Mouse (Mus musculus) stomach, embryonic 15.5 days (tissue): ENCODE measurements around the gene Asl. TPM values are rescaled to one million over a fixed set of nuclear protein-coding genes. Genes with fewer than 3 reads are reported as not detected.

ENCODE experiments used
- ATAC-seq: fragments of 200-750 bp; cut with Nextera tagmentation; 2 replicates; pipeline ENCODE4 v1.8.0; 2017; ENCODE audit warnings: low read depth, moderate number of reproducible peaks, moderate TSS enrichment; ENCODE audit not compliant: insufficient read depth, low FRiP score
- H3K27ac ChIP-seq: fragments of 300-500 bp; sonication (generic); 2 replicates; pipeline ENCODE4 v1.5.1; 2015; ENCODE audit warnings: mild to moderate bottlenecking, inconsistent platforms
- H3K27me3 ChIP-seq: fragments of 300-500 bp; sonication (generic); replicated peaks from 2 replicates; pipeline ENCODE4 v1.6.1; 2015; ENCODE audit warnings: inconsistent platforms
- H3K36me3 ChIP-seq: fragments of 300-500 bp; sonication (generic); 2 replicates; pipeline ENCODE4 v1.6.1; 2015; ENCODE audit warnings: inconsistent platforms
- H3K4me1 ChIP-seq: fragments of 300-500 bp; sonication (generic); 2 replicates; pipeline ENCODE4 v1.6.1; 2015; ENCODE audit warnings: inconsistent platforms
- H3K4me2 ChIP-seq: fragments of 300-500 bp; sonication (generic); 2 replicates; pipeline ENCODE4 v1.6.1; 2015; ENCODE audit warnings: mild to moderate bottlenecking, inconsistent platforms
- H3K4me3 ChIP-seq: fragments of 300-500 bp; sonication (generic); replicated peaks from 2 replicates; pipeline ENCODE4 v1.5.1; 2015; ENCODE audit warnings: inconsistent platforms
- H3K9ac ChIP-seq: fragments of 300-500 bp; sonication (generic); 2 replicates; pipeline ENCODE4 v1.6.1; 2015; ENCODE audit warnings: inconsistent platforms
- H3K9me3 ChIP-seq: fragments of 300-500 bp; sonication (generic); 2 replicates; pipeline ENCODE4 v1.6.1; 2016; ENCODE audit warnings: inconsistent platforms
- WGBS: fragments of 180-500 bp; shearing (Covaris S2); methylation state at CpG from one replicate; pipeline ENCODE4 v1.1.7; 2015; 5-methylcytosine and 5-hydroxymethylcytosine counted together
- polyA plus RNA-seq: library from polyadenylated mRNA; unstranded; fragments of >200 nt; fragmentation: Nextera tagmentation; extraction: Ambion mirVana; gene quantifications from 2 replicates; pipeline ENCODE4 v1.2.1, GENCODE M21; 2015

Asl gene
- polyA plus RNA-seq, 1 experiment from 2014 or later, result 49.1 TPM

- ATAC-seq, result no peak
- no peaks in the 10 kb centered on the region for H3K9me3 ChIP-seq
Measured at GRCm38 (mm10) chr5:129971491-129971890, 57.6 kb downstream of the Asl start.

GRCm38 (mm10) chr5:129968417-129968816 lies 60.6 kb downstream of the Asl start:
- Histone ChIP-seq H3K9ac (no peak overlapping the region), H3K4me1 (no peaks in the 10 kb centered on the region), H3K36me3 (no peaks in the 10 kb centered on the region; the same call in 1 of the 2 replicates), H3K4me3 (no peak overlapping the region), H3K9me3 (no peaks in the 10 kb centered on the region), H3K27ac (no peak overlapping the region), H3K27me3 (no peaks in the 10 kb centered on the region), H3K4me2 (no peak overlapping the region)
- 72% methylated on average over 7 of the region's 7 CpGs for WGBS
- ATAC-seq, result no peak

More at GRCm38 (mm10) chr5:129971491-129971890, 57.6 kb downstream of the Asl start:
- Histone ChIP-seq H3K9ac (no peak overlapping the region), H3K36me3 (no peaks in the 10 kb centered on the region), H3K4me1 (no peaks in the 10 kb centered on the region), H3K4me2 (no peak overlapping the region), H3K4me3 (no peak overlapping the region), H3K27me3 (no peaks in the 10 kb centered on the region), H3K27ac (no peak overlapping the region)
- 84% methylated on average over 4 of the region's 4 CpGs for WGBS

GRCm38 (mm10) chr5:129966448-129966847 lies 62.6 kb downstream of the Asl start:
- 89% methylated on average over 3 of the region's 3 CpGs for WGBS
- no peak overlapping the region for H3K27ac ChIP-seq
- H3K4me1 ChIP-seq, result no peaks in the 10 kb centered on the region
- H3K36me3 ChIP-seq, result no peaks in the 10 kb centered on the region; the same call in 1 of the 2 replicates
- no peak for ATAC-seq
- H3K27me3 ChIP-seq, result no peaks in the 10 kb centered on the region
- H3K9ac ChIP-seq, result no peak overlapping the region
- no peak overlapping the region for H3K4me2 ChIP-seq
- no peak overlapping the region for H3K4me3 ChIP-seq
- no peaks in the 10 kb centered on the region for H3K9me3 ChIP-seq

- no peak overlapping the region for H3K4me2 ChIP-seq
- WGBS, result 63% methylated on average over 4 of the region's 4 CpGs
- H3K4me1 ChIP-seq, result no peaks in the 10 kb centered on the region
- H3K27ac ChIP-seq, result no peak overlapping the region
- H3K9me3 ChIP-seq, result no peaks in the 10 kb centered on the region
- H3K9ac ChIP-seq, result no peak overlapping the region
- no peaks in the 10 kb centered on the region for H3K27me3 ChIP-seq
- H3K4me3 ChIP-seq, result no peak overlapping the region
- H3K36me3 ChIP-seq, result peaks cover 2% of the 10 kb centered on the region; the same call in 1 of the 2 replicates
- no peak for ATAC-seq
Measured at GRCm38 (mm10) chr5:129963224-129963623, 65.8 kb downstream of the Asl start.

Other genes starting within 250 kb of the Asl start
- 45.9 and 46.1 TPM in 2 replicates for gene Psph, start 241.8 kb downstream of the Asl start, polyA plus RNA-seq
- 40.1 and 44.1 TPM in 2 replicates for gene Sumf2, start 182.3 kb downstream of the Asl start, polyA plus RNA-seq
- 880 and 948 TPM in 2 replicates for gene Chchd2, start 141.8 kb downstream of the Asl start, polyA plus RNA-seq
- 3.1 and 3.5 TPM in 2 replicates for gene Zbed5, start 133.5 kb downstream of the Asl start, polyA plus RNA-seq
- gene Phkg1, start 130.7 kb downstream of the Asl start, polyA plus RNA-seq, result 0.09 and 0.10 TPM in 2 replicates
- gene Nupr1l, start 120.7 kb downstream of the Asl start, polyA plus RNA-seq, result 2.7 and 3.2 TPM in 2 replicates
- 24.5 and 28.0 TPM in 2 replicates for gene Vkorc1l1, start 87.3 kb downstream of the Asl start, polyA plus RNA-seq
- 68.3 and 76.5 TPM in 2 replicates for gene Gusb, start 26.2 kb downstream of the Asl start, polyA plus RNA-seq
- 31.6 and 33.1 TPM in 2 replicates for gene Crcp, start within 50 bp of the Asl start, polyA plus RNA-seq
- gene Tpst1, start 44.1 kb upstream of the Asl start, polyA plus RNA-seq, result 70.1 and 77.3 TPM in 2 replicates
- gene Kctd7, start 115.6 kb upstream of the Asl start, polyA plus RNA-seq, result 4.8 and 5.4 TPM in 2 replicates
- 26.6 and 29.2 TPM in 2 replicates for gene Rabgef1, start 142.6 kb upstream of the Asl start, polyA plus RNA-seq
- 37.3 and 43.1 TPM in 2 replicates for gene Tmem248, start 187.8 kb upstream of the Asl start, polyA plus RNA-seq
- 69.4 and 70.7 TPM in 2 replicates for gene Sbds, start 226.3 kb upstream of the Asl start, polyA plus RNA-seq
- gene Tyw1, start 226.4 kb upstream of the Asl start, polyA plus RNA-seq, result 22.6 and 23.4 TPM in 2 replicates